Mouse (Mus musculus): ENCODE results near the gene Pmf1. TPM values are rescaled to one million over a fixed set of nuclear protein-coding genes. Genes with fewer than 3 reads are reported as not detected.

Gene Pmf1
- polyA plus RNA-seq, 1 experiment, result 31.0 TPM

DNA sequence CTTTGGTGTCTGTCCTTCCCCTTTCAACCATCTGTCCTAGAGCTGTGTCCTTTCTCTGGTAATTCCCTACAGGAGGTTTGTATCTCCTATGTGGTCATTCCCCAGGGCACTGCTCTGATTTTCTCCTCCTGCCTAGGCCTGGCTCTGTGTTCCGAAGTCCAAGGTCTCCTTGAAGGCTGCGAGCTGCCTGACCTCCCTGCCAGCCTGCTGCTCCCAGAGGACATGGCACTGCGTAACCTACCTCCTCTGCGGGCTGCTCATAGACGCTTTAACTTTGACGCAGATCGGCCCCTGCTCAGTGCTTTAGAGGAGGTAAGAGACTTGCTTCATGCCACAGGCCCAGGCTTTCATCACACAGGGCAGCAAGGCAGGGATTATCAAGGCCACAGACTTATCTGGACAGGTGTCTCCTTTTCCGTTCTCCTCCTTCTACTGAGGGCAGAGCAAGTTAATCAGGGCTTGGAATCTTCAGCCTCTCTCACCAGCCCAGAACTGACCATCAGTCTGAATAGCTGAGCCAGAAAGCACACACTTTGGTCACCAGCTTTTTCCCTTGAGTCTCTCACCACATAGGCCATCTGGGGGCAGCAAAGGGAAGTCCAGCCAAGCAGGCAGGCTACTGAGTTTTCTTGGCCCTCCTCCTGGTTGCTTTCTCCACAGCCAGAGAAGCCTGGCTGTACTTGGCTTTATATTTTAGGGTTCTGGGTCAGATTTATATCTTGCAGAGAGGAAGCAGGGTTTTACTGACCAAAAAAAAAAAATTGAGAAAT is 55.5 kb downstream of the Pmf1 start:
- no peak for DNase-seq (ENCODE audit: low read depth)

GRCm38 (mm10) chr3:88352907-88353306 is 57.2 kb downstream of the Pmf1 start:
- no peak for DNase-seq (ENCODE audit: low read depth)

DNA sequence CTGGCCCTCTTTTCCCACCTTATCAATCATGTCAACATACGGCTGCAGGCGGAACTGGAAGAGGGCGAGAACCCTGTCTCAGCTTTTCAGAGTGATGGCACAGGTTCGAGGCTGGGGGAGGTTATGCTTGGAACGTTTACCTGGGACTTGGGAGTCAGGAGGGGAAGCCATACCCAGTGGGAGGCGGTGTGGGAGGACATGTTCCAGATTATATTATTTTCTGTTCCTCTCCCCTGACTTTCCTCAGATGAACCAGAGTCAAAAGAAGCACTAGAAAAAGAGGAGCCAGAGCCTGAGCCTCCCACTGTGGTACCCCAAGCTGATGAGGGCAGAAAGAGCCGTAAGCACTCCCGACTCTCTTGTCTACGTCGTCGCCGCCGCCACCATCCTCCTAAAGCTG is 59.4 kb downstream of the Pmf1 start:
- no peak for DNase-seq (ENCODE audit: low read depth)

Other genes with a start within 250 kb of the Pmf1 start
- gene Rhbg, start 155.6 kb downstream of the Pmf1 start, polyA plus RNA-seq (2012; rRNA removed), result 33.0 TPM in 2 replicates
- gene Gm38392, start 123.1 kb downstream of the Pmf1 start, polyA plus RNA-seq (2012; rRNA removed), result 0.09 and 0.10 TPM in 2 replicates
- gene Tsacc, start 113.3 kb downstream of the Pmf1 start, polyA plus RNA-seq (2012; rRNA removed), result 9.8 and 10.7 TPM in 2 replicates
- 103 and 134 TPM in 2 replicates for gene Cct3, start 113.2 kb downstream of the Pmf1 start, polyA plus RNA-seq (2012; rRNA removed)
- 255 and 271 TPM in 2 replicates for gene Glmp, start 85.3 kb downstream of the Pmf1 start, polyA plus RNA-seq (2012; rRNA removed)
- gene Tmem79, start 74.2 kb downstream of the Pmf1 start, polyA plus RNA-seq (2012; rRNA removed), result 17.8 and 19.6 TPM in 2 replicates
- gene Smg5, start 74.1 kb downstream of the Pmf1 start, polyA plus RNA-seq (2012; rRNA removed), result 50.4 and 64.5 TPM in 2 replicates
- gene Paqr6, start 45.7 kb downstream of the Pmf1 start, polyA plus RNA-seq (2012; rRNA removed), result 11.8 and 14.2 TPM in 2 replicates
- gene Bglap3, start 37.6 kb downstream of the Pmf1 start, polyA plus RNA-seq (2012; rRNA removed), result 214 and 266 TPM in 2 replicates
- 0.39 TPM in 1 of 2 replicates, not detected in the other for gene Bglap2, start 31.6 kb downstream of the Pmf1 start, polyA plus RNA-seq (2012; rRNA removed)
- not detected in 2 replicates for gene Bglap, start 25.9 kb downstream of the Pmf1 start, polyA plus RNA-seq (2012; rRNA removed)
- 39.1 and 45.0 TPM in 2 replicates for gene Slc25a44, start 14.8 kb upstream of the Pmf1 start, polyA plus RNA-seq (2012; rRNA removed)
- 100 and 129 TPM in 2 replicates for gene Sema4a, start 50.9 kb upstream of the Pmf1 start, polyA plus RNA-seq (2012; rRNA removed)
- 125 and 138 TPM in 2 replicates for gene Lmna, start 99.6 kb upstream of the Pmf1 start, polyA plus RNA-seq (2012; rRNA removed)
- 2.0 and 2.6 TPM in 2 replicates for gene Mex3a, start 122.1 kb upstream of the Pmf1 start, polyA plus RNA-seq (2012; rRNA removed)
- 75.6 and 92.5 TPM in 2 replicates for gene Rab25, start 138.0 kb upstream of the Pmf1 start, polyA plus RNA-seq (2012; rRNA removed)
- gene Lamtor2, start 142.7 kb upstream of the Pmf1 start, polyA plus RNA-seq (2012; rRNA removed), result 164 and 193 TPM in 2 replicates
- 68.4 and 69.1 TPM in 2 replicates for gene Ubqln4, start 143.4 kb upstream of the Pmf1 start, polyA plus RNA-seq (2012; rRNA removed)
- gene Ssr2, start 165.5 kb upstream of the Pmf1 start, polyA plus RNA-seq (2012; rRNA removed), result 323 and 341 TPM in 2 replicates
- 49.5 and 64.5 TPM in 2 replicates for gene Arhgef2, start 195.6 kb upstream of the Pmf1 start, polyA plus RNA-seq (2012; rRNA removed)
- not detected in 2 replicates for gene Rxfp4, start 242.8 kb upstream of the Pmf1 start, polyA plus RNA-seq (2012; rRNA removed)

Data from gonadal fat pad, adult 2 months (tissue).